Mouse (Mus musculus) CH12.LX (cell line): ENCODE data around the gene Olfr68. TPM values are rescaled to one million over a fixed set of nuclear protein-coding genes. Genes with fewer than 3 reads are reported as not detected.
"Not testable (repeated sequence)": the region's sequence is repeated elsewhere in the genome, so short reads cannot be mapped to it uniquely, and the experiment has no call there.

Experiments
- DNase-seq: peaks from one replicate; pipeline ENCODE4 v3.0.0-alpha.2; 2013; ENCODE audit errors: extremely low read depth
- H3K27ac ChIP-seq: 2 replicates; pipeline ENCODE4 v1.5.1; 2012; ENCODE audit warnings: low read depth, mild to moderate bottlenecking, control low read depth, moderate library complexity; ENCODE audit not compliant: insufficient read depth
- H3K27me3 ChIP-seq: replicated peaks from 2 replicates; pipeline ENCODE3; 2012; ENCODE audit warnings: inconsistent platforms
- H3K36me3 ChIP-seq, 2 experiments: replicated peaks in 1 of 2; 2 replicates each; pipeline versions ENCODE3 to v1.6.1; 2012; ENCODE audit warnings: inconsistent platforms in 1 of 2, low read length in 1 of 2, mild to moderate bottlenecking in 1 of 2, mixed read lengths in 1 of 2, moderate library complexity in 1 of 2; ENCODE audit not compliant: control insufficient read depth in 1 of 2, insufficient read depth in 1 of 2
- H3K4me1 ChIP-seq, 2 experiments: 2 replicates each; pipeline ENCODE4 v1.6.1; 2012; ENCODE audit warnings: inconsistent platforms in 1 of 2, moderate library complexity in 1 of 2; ENCODE audit not compliant: insufficient read depth in 2 of 2, control insufficient read depth in 1 of 2
- H3K4me2 ChIP-seq: 2 replicates; pipeline ENCODE4 v1.6.1; 2012; ENCODE audit warnings: low read depth, mild to moderate bottlenecking, control low read depth; ENCODE audit not compliant: poor library complexity, insufficient read depth, severe bottlenecking
- H3K4me3 ChIP-seq, 3 experiments: fragments of 150-350 bp in 1 of 3; sonication (generic) in 1 of 3; replicated peaks in 1 of 3; 2 replicates each; pipeline versions ENCODE3 to v1.5.1; 2011 to 2012; ENCODE audit warnings: low read depth in 2 of 3, low read length in 2 of 3, mild to moderate bottlenecking in 2 of 3, moderate library complexity in 2 of 3, control low read depth in 1 of 3, improper control_type of control experiment in 1 of 3, inconsistent platforms in 1 of 3, mixed read lengths in 1 of 3; ENCODE audit not compliant: poor library complexity in 1 of 3
- H3K79me2 ChIP-seq: replicated peaks from 2 replicates; pipeline ENCODE4 v1.6.1; 2012; ENCODE audit warnings: mild to moderate bottlenecking, moderate library complexity; ENCODE audit not compliant: control insufficient read depth, poor library complexity, insufficient read depth, severe bottlenecking; ENCODE audit errors: extremely low read depth
- H3K9ac ChIP-seq: 2 replicates; pipeline ENCODE4 v1.6.1; 2012; ENCODE audit warnings: low read depth, mild to moderate bottlenecking, control low read depth, moderate library complexity; ENCODE audit not compliant: insufficient read depth
- H3K9me3 ChIP-seq: replicated peaks from 2 replicates; pipeline ENCODE3; 2012; ENCODE audit warnings: low read length, inconsistent platforms, mixed read lengths
- CHD2 ChIP-seq: IDR thresholded peaks from 2 replicates; pipeline ENCODE4 v1.6.1; 2011; ENCODE audit warnings: low read length, improper control_type of control experiment
- ELF1 ChIP-seq: IDR thresholded peaks from 2 replicates; pipeline ENCODE4 v1.6.1; 2014; ENCODE audit warnings: low read depth, mild to moderate bottlenecking, inconsistent platforms, low read length, improper control_type of control experiment
- EP300 ChIP-seq: IDR thresholded peaks from 2 replicates; pipeline ENCODE4 v1.6.1; 2011; ENCODE audit warnings: low read length, improper control_type of control experiment
- ETS1 ChIP-seq: conservative IDR thresholded peaks from 2 replicates; pipeline ENCODE4 v1.6.1; 2012; ENCODE audit warnings: low read depth, mild to moderate bottlenecking, inconsistent platforms, low read length, improper control_type of control experiment, moderate library complexity
- IRF4 ChIP-seq: IDR thresholded peaks from 2 replicates; pipeline ENCODE4 v1.6.1; 2014; ENCODE audit warnings: low read depth, mild to moderate bottlenecking, inconsistent platforms, low read length, improper control_type of control experiment
- JUND ChIP-seq: conservative IDR thresholded peaks from 2 replicates; pipeline ENCODE4 v1.6.1; 2011; ENCODE audit warnings: low read depth, low read length, improper control_type of control experiment
- MEF2A ChIP-seq: IDR thresholded peaks from 2 replicates; pipeline ENCODE4 v1.6.1; 2014; ENCODE audit warnings: low read depth, mild to moderate bottlenecking, inconsistent platforms, low read length, improper control_type of control experiment, borderline replicate concordance
- POLR2AphosphoS2 ChIP-seq: IDR thresholded peaks from 2 replicates; pipeline ENCODE4 v1.6.1; 2011; ENCODE audit warnings: low read depth, low read length, improper control_type of control experiment
- RAD21 ChIP-seq: IDR thresholded peaks from 2 replicates; pipeline ENCODE4 v1.6.1; 2011; ENCODE audit warnings: low read depth, mild to moderate bottlenecking, low read length, improper control_type of control experiment, moderate library complexity
- RCOR1 ChIP-seq: conservative IDR thresholded peaks from 2 replicates; pipeline ENCODE4 v1.6.1; 2012; ENCODE audit warnings: low read depth, mild to moderate bottlenecking, inconsistent platforms, low read length, improper control_type of control experiment
- TBP ChIP-seq: conservative IDR thresholded peaks from 2 replicates; pipeline ENCODE4 v1.6.1; 2011; ENCODE audit warnings: low read depth, low read length, improper control_type of control experiment
- UBTF ChIP-seq: IDR thresholded peaks from 2 replicates; pipeline ENCODE4 v1.6.1; 2012; ENCODE audit warnings: low read depth, mild to moderate bottlenecking, inconsistent platforms, low read length, improper control_type of control experiment, moderate library complexity
- USF1 ChIP-seq: IDR thresholded peaks from 2 replicates; pipeline ENCODE4 v1.6.1; 2014; ENCODE audit warnings: low read depth, mild to moderate bottlenecking, inconsistent platforms, low read length, improper control_type of control experiment
- ZNF384 ChIP-seq: IDR thresholded peaks from 2 replicates; pipeline ENCODE4 v1.6.1; 2012; ENCODE audit warnings: low read depth, low read length, improper control_type of control experiment, inconsistent platforms
- dilution Hi-C: fragments of 300-500 bp; cut with MboI; formaldehyde crosslinking; loops from 2 replicates; pipeline ENCODE4 v1.14.3; 2020; ENCODE audit warnings: low sequenced_read_pairs; ENCODE audit not compliant: extremely low pct_unique_long_range_greater_than_20kb, extremely low pct_ligation_motif_present
- in situ Hi-C: fragments of 300-500 bp; cut with MboI; formaldehyde crosslinking; loops from 3 replicates; pipeline ENCODE4 v1.14.3; 2019; ENCODE audit warnings: low sequenced_read_pairs, low pct_ligation_motif_present, low pct_unique_long_range_greater_than_20kb, mixed read lengths
- polyA plus RNA-seq: library from polyadenylated mRNA; unstranded; fragments of >175 nt; gene quantifications from 2 replicates; pipeline ENCODE4 v1.2.1, GENCODE M21; 2012; ENCODE audit warnings: low read depth; ENCODE audit not compliant: insufficient read length
- total RNA-seq, 2 experiments: library from RNA; depleted of rRNA; stranded (reverse); fragments of 300-350 nt in 1 of 2; fragments of >200 nt in 1 of 2; gene quantifications; 2 replicates each; pipeline ENCODE4 v1.2.3; 2012 to 2014

Olfr68 gene
- total and polyA plus RNA-seq, 3 experiments: not detected

DNA sequence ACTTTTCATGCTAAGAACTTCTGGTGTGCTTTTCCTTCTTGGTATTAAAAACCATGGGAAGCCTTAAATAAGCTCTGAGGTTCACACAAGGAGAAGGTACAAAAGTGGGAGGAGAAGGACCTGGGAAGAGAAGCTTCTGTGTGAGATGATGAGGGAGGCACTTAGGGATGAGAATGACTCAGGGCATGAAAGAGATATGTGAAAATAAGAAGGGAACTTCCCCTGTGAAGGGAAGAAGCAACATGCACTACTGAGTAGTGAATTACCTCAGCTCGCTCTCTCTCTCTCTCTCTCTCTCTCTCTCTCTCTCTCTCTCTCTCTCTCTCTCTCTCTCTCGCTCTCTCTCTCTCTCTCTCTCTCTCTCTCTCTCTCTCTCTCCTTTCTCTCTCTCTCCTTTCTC lies 35.6 kb upstream of the Olfr68 start:
- H3K4me1 ChIP-seq: peaks cover 2 to 33% of the 10 kb centered on the region in 2 experiments; a peak in 3 of 4 replicates
- H3K27me3 ChIP-seq, in situ Hi-C loops, H3K36me3 ChIP-seq, H3K4me3 ChIP-seq, H3K27ac ChIP-seq, dilution Hi-C loops, H3K9ac ChIP-seq, H3K9me3 ChIP-seq, H3K79me2 ChIP-seq: not testable (repeated sequence)
- peak; percentile 70 for TF ChIP-seq JUND
- peak overlapping the region; percentile 44; the same call in 1 of the 2 replicates for H3K4me2 ChIP-seq
- DNase-seq: peak; percentile 55

DNA sequence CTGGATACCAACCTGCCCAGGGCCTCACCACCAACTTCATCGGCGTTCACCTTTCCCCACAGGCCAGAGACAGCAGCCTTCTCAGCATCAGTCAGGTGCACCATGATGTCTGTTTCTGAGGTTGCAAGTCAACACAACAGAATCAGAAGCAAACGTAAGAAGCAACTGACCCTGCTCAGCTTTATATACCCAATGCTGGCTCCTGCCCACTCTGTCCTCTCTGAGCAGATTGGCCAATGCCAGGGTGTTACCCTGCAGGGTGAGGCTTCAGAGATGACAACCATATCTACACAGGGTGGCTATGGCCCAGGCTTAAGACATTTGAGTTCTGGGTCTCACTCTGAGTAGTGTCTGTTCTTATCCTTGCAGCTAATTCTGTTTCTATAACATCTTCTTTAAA lies 34.3 kb upstream of the Olfr68 start, which contains the start of gene Hbb-bt:
Gene Hbb-bt (minus strand): TSS at position 231 of the 400 bp plus-strand sequence.
- H3K4me2 ChIP-seq: no peak within 1 kb of the TSS
- no peak within 1 kb of the TSS for H3K27ac ChIP-seq
- H3K27me3 ChIP-seq: no peaks in the 10 kb centered on the region
- in situ Hi-C loops (no loop called here), dilution Hi-C loops (no loop called here)
- H3K4me3 ChIP-seq: no peak within 1 kb of the TSS
- no peaks in the 10 kb centered on the region for H3K36me3 ChIP-seq
- no peak for DNase-seq
- peaks cover 2 to 45% of the 10 kb centered on the region in 2 experiments; a peak in 3 of 4 replicates for H3K4me1 ChIP-seq
- H3K9me3 ChIP-seq: no peaks in the 10 kb centered on the region
- H3K79me2 ChIP-seq: no peaks in the 10 kb centered on the region
- no peak within 1 kb of the TSS for H3K9ac ChIP-seq
- TF ChIP-seq RCOR1 (no peak), RAD21 (no peak)
- TF ChIP-seq, all 38 proteins: peak for 0

DNA sequence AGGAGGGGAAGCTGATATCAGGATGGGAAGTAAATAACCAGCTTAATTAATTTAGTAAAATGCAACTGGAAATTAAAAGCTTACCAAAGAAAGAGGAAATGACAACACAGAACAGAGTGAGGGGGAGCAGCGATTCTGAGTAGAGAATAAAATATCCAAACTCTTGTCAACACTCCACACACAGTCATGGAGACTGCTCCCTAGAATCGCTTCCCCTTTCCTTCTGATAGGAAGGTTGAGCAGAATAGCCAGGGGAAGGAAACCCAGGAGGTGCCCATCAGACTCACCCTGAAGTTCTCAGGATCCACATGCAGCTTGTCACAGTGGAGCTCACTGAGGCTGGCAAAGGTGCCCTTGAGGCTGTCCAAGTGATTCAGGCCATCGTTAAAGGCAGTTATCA lies 33.7 kb upstream of the Olfr68 start:
- peaks cover 2 to 47% of the 10 kb centered on the region in 2 experiments; a peak in 3 of 4 replicates for H3K4me1 ChIP-seq
- H3K4me3 ChIP-seq, H3K4me2 ChIP-seq, in situ Hi-C loops, DNase-seq, H3K27me3 ChIP-seq, dilution Hi-C loops, H3K9ac ChIP-seq, H3K27ac ChIP-seq, H3K79me2 ChIP-seq, H3K36me3 ChIP-seq, H3K9me3 ChIP-seq: not testable (repeated sequence)

DNA sequence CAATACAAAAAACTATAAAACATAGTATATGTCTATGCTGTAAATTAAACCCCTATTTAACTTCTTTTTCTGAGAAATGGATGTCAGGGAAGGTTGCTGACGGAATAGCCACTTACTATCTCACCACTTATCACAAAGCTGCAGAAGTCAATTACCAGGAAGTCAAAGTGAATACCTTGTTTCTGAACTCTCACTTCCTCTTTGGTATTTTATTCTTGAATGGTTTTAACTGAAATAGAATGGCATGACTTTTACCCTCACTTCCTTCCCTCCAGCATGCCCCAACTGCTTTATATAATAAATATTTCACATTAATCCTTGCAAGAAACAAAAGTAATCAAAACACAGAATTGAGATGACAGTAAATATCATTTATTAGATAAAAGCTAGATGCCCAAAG lies 32.7 kb upstream of the Olfr68 start:
- H3K27ac ChIP-seq: no peak overlapping the region
- H3K4me3 ChIP-seq: no peak overlapping the region
- in situ Hi-C loops: no loop called here
- dilution Hi-C loops: no loop called here
- TF ChIP-seq EP300: peak; percentile 90
- no peak for TF ChIP-seq RAD21
- TF ChIP-seq IRF4: peak; percentile 91
- no peak for TF ChIP-seq ZNF384
- TF ChIP-seq MEF2A: peak; percentile 59; the same call in 1 of the 2 replicates
- TF ChIP-seq ETS1: peak; percentile 30; the same call in 1 of the 2 replicates
- peak; percentile 42; the same call in 1 of the 2 replicates for TF ChIP-seq ELF1
- TF ChIP-seq TBP: no peak
- no peak for TF ChIP-seq POLR2AphosphoS2
- no peak for TF ChIP-seq UBTF
- no peak for TF ChIP-seq USF1
- TF ChIP-seq CHD2: no peak
- peak; percentile 17; the same call in 1 of the 2 replicates for TF ChIP-seq JUND
- no peak for TF ChIP-seq RCOR1
- no peaks in the 10 kb centered on the region for H3K36me3 ChIP-seq
- no peaks in the 10 kb centered on the region for H3K9me3 ChIP-seq
- peak; percentile 66 for DNase-seq
- H3K27me3 ChIP-seq: no peaks in the 10 kb centered on the region
- H3K4me1 ChIP-seq: peaks cover 2 to 53% of the 10 kb centered on the region in 2 experiments; a peak in 3 of 4 replicates
- no peaks in the 10 kb centered on the region for H3K79me2 ChIP-seq
- H3K9ac ChIP-seq: no peak overlapping the region
- no peak overlapping the region for H3K4me2 ChIP-seq
